Mouse (Mus musculus): ENCODE results near the gene Pawr.
"Not testable (repeated sequence)": the region's sequence is repeated elsewhere in the genome, so short reads cannot be mapped to it uniquely, and the experiment has no call there.

The Pawr gene

GRCm38 (mm10) chr10:108313845-108314244 lies 18.1 kb upstream of the Pawr start:
- peak; percentile 25 for DNase-seq (ENCODE audit: low spot score)

- no peak for DNase-seq (ENCODE audit: low spot score)
Observed at GRCm38 (mm10) chr10:108314396-108314795, 17.5 kb upstream of the Pawr start.

- no peak for DNase-seq (ENCODE audit: low spot score)
Observed at GRCm38 (mm10) chr10:108315236-108315635, 16.7 kb upstream of the Pawr start.

GRCm38 (mm10) chr10:108328356-108328755 lies 3.6 kb upstream of the Pawr start:
- DNase-seq (ENCODE audit: low spot score), result no peak

- no peak for DNase-seq (ENCODE audit: low spot score)
Observed at GRCm38 (mm10) chr10:108328983-108329382, 2.9 kb upstream of the Pawr start.

- peak; percentile 21 for DNase-seq (ENCODE audit: low spot score)
Observed at GRCm38 (mm10) chr10:108329771-108330170, 2.1 kb upstream of the Pawr start.

- DNase-seq (ENCODE audit: low spot score), result peak; percentile 8
Observed at GRCm38 (mm10) chr10:108330964-108331363, 957 bp upstream of the Pawr start.

- peak; percentile 82 for DNase-seq (ENCODE audit: low spot score)
Observed at GRCm38 (mm10) chr10:108332571-108333541, 935 bp downstream of the Pawr start.

GRCm38 (mm10) chr10:108333642-108334041 lies 1.7 kb downstream of the Pawr start:
- peak; percentile 69 for DNase-seq (ENCODE audit: low spot score)

GRCm38 (mm10) chr10:108334096-108334495 lies 2.2 kb downstream of the Pawr start:
- DNase-seq (ENCODE audit: low spot score), result no peak

- DNase-seq (ENCODE audit: low spot score), result no peak
Observed at GRCm38 (mm10) chr10:108335736-108336292, 3.9 kb downstream of the Pawr start.

GRCm38 (mm10) chr10:108336581-108336980 lies 4.7 kb downstream of the Pawr start:
- no peak for DNase-seq (ENCODE audit: low spot score)

- DNase-seq (ENCODE audit: low spot score), result no peak
Observed at GRCm38 (mm10) chr10:108338055-108338961, 6.4 kb downstream of the Pawr start.

- no peak for DNase-seq (ENCODE audit: low spot score)
Observed at GRCm38 (mm10) chr10:108339118-108339517, 7.2 kb downstream of the Pawr start.

GRCm38 (mm10) chr10:108339872-108340271 lies 8.0 kb downstream of the Pawr start:
- DNase-seq (ENCODE audit: low spot score), result no peak

GRCm38 (mm10) chr10:108343734-108344133 lies 11.8 kb downstream of the Pawr start:
- no peak for DNase-seq (ENCODE audit: low spot score)

- DNase-seq (ENCODE audit: low spot score), result peak; percentile 68
Observed at GRCm38 (mm10) chr10:108345123-108345522, 13.2 kb downstream of the Pawr start.

- DNase-seq (ENCODE audit: low spot score), result not testable (repeated sequence)
Observed at GRCm38 (mm10) chr10:108346301-108346700, 14.4 kb downstream of the Pawr start.

GRCm38 (mm10) chr10:108350125-108351070 lies 18.5 kb downstream of the Pawr start:
- DNase-seq (ENCODE audit: low spot score), result no peak

- DNase-seq (ENCODE audit: low spot score), result no peak
Observed at GRCm38 (mm10) chr10:108352944-108353343, 21.0 kb downstream of the Pawr start.

Data from yolk sac, embryonic 10.5 days (tissue).